ENCODE assay signal across 11 mouse cellular contexts in the genomic region with DNA sequence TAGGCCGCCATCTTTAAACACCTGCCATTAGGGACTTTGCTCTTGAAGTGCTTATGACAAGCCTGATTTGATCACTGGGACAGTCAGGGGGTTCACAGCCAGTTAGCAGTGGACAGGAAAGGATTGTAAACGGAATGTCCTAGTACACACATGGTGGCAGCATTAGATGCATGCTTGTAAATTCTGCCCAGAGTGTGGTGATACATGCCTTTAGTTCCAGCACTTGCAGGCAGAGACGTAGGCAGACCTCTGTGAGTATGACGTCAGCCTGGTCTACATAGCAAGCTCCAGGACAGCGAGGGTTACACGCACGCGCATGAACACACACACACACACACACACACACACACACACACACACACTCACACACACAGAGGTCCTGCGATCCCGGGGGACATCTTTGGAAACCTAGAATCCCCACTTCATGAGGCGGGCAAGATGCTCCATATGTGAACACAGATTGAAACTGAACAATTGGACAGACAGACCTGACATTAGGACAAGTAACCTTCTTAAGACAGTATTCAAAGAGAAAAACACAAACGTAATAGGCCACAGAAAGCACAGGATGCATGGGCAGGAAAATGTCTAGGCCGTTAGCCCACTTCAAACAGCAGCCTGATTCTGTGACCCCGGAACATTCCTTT. TPM values are rescaled to one million over a fixed set of nuclear protein-coding genes. Genes with fewer than 3 reads are reported as not detected.
DNase-seq lines count a peak whose midpoint lies in the region; ATAC-seq and TF ChIP-seq lines count a peak whose summit lies in the region.
"Had no signal": no experiment of that assay in that cellular context is flagged by ENCODE, and none has a peak within 500 bp of the region (broad histone marks: within the 10 kb centered on the region; RNA-seq: fewer than 3 reads in every experiment).

No protein-coding gene starts in this region.

- 0 out of 2 replicates have a peak overlapping the region, but pooled peaks have one; percentile 25 for H3K27ac ChIP-seq in forebrain, embryonic 12.5 days
- no peak overlapping the region for H3K27ac ChIP-seq in forebrain, embryonic 13.5 days
- H3K27ac ChIP-seq in neural tube, embryonic 15.5 days (replicated peaks) = peak overlapping the region; percentile 64; the same call in 1 of the 2 replicates
- H3K27ac ChIP-seq in bone marrow, adult 2 months (ENCODE audit: control insufficient read depth, insufficient read depth, low read depth, low read length, poor library complexity) = peak overlapping the region; percentile 7; the same call in 1 of the 2 replicates
- H3K27ac ChIP-seq: heart, embryonic 13.5 days; hindbrain, postnatal 0 days; neural tube, embryonic 12.5 days had no signal

- no peak for TF ChIP-seq POLR2A in bone marrow, adult 2 months (IDR thresholded peaks at IDR 0.05; ENCODE audit: borderline replicate concordance, control insufficient read depth, low read depth, low read length)

- TF ChIP-seq CTCF in bone marrow, adult 2 months (IDR thresholded peaks at IDR 0.05; ENCODE audit: control insufficient read depth, insufficient read depth, low read length) = no peak

- no peak overlapping the region for H3K4me2 ChIP-seq in forebrain, embryonic 12.5 days
- H3K4me2 ChIP-seq in forebrain, embryonic 13.5 days = no peak overlapping the region
- no peak overlapping the region for H3K4me2 ChIP-seq in neural tube, embryonic 15.5 days
- H3K4me2 ChIP-seq: heart, embryonic 13.5 days; neural tube, embryonic 12.5 days had no signal

- ATAC-seq in forebrain, embryonic 12.5 days (ENCODE audit: low FRiP score) = no peak
- ATAC-seq in forebrain, embryonic 13.5 days = no peak
- ATAC-seq in neural tube, embryonic 15.5 days (ENCODE audit: low FRiP score) = no peak
- ATAC-seq: hindbrain, postnatal 0 days had no signal

- H3K9me3 ChIP-seq in forebrain, embryonic 12.5 days = no peaks in the 10 kb centered on the region
- no peaks in the 10 kb centered on the region for H3K9me3 ChIP-seq in forebrain, embryonic 13.5 days (replicated peaks)
- no peaks in the 10 kb centered on the region for H3K9me3 ChIP-seq in neural tube, embryonic 15.5 days (replicated peaks)
- H3K9me3 ChIP-seq: heart, embryonic 13.5 days; neural tube, embryonic 12.5 days had no signal

- H3K36me3 ChIP-seq in forebrain, embryonic 12.5 days (replicated peaks) = no peaks in the 10 kb centered on the region; the same call in 1 of the 2 replicates
- no peaks in the 10 kb centered on the region for H3K36me3 ChIP-seq in forebrain, embryonic 13.5 days (ENCODE audit: poor library complexity, severe bottlenecking)
- no peaks in the 10 kb centered on the region for H3K36me3 ChIP-seq in neural tube, embryonic 15.5 days
- H3K36me3 ChIP-seq: heart, embryonic 13.5 days; neural tube, embryonic 12.5 days had no signal

- DNase-seq in neural tube, embryonic 10.5 days (ENCODE audit: extremely low spot score, low spot score) = no peak
- peak; percentile 89 for DNase-seq in naive thymus-derived CD4-positive, alpha-beta T cell, adult 2 months (ENCODE audit: low read depth)
- DNase-seq in urinary bladder, postnatal 14 days (ENCODE audit: low spot score) = no peak
- DNase-seq in right cerebral cortex, adult 18-20 months = no peak

- H3K27me3 ChIP-seq in forebrain, embryonic 12.5 days = no peaks in the 10 kb centered on the region
- no peaks in the 10 kb centered on the region for H3K27me3 ChIP-seq in forebrain, embryonic 13.5 days
- H3K27me3 ChIP-seq in neural tube, embryonic 15.5 days (replicated peaks) = no peaks in the 10 kb centered on the region
- H3K27me3 ChIP-seq: heart, embryonic 13.5 days; neural tube, embryonic 12.5 days had no signal

- H3K4me1 ChIP-seq in forebrain, embryonic 12.5 days = peaks cover 40% of the 10 kb centered on the region
- H3K4me1 ChIP-seq in forebrain, embryonic 13.5 days = peaks cover 33% of the 10 kb centered on the region
- peaks cover 38% of the 10 kb centered on the region for H3K4me1 ChIP-seq in neural tube, embryonic 15.5 days
- peaks cover 8% of the 10 kb centered on the region for H3K4me1 ChIP-seq in bone marrow, adult 2 months (ENCODE audit: control insufficient read depth, insufficient read depth, low read length)

- no peak overlapping the region for H3K4me3 ChIP-seq in forebrain, embryonic 12.5 days (replicated peaks)
- no peak overlapping the region for H3K4me3 ChIP-seq in forebrain, embryonic 13.5 days
- H3K4me3 ChIP-seq in neural tube, embryonic 15.5 days (replicated peaks) = no peak overlapping the region
- no peak overlapping the region for H3K4me3 ChIP-seq in bone marrow, adult 2 months (replicated peaks; ENCODE audit: control insufficient read depth, low read depth, low read length)
- H3K4me3 ChIP-seq: neural tube, embryonic 12.5 days had no signal

- no peak overlapping the region for H3K9ac ChIP-seq in forebrain, embryonic 12.5 days
- no peak overlapping the region for H3K9ac ChIP-seq in forebrain, embryonic 13.5 days
- no peak overlapping the region for H3K9ac ChIP-seq in neural tube, embryonic 15.5 days (replicated peaks)
- H3K9ac ChIP-seq: heart, embryonic 13.5 days; neural tube, embryonic 12.5 days had no signal

- WGBS in forebrain, embryonic 12.5 days = 84% methylated on average over 14 of the region's 14 CpGs
- WGBS in forebrain, embryonic 13.5 days = 88% methylated on average over 14 of the region's 14 CpGs
- WGBS in neural tube, embryonic 15.5 days = 80% methylated on average over 14 of the region's 14 CpGs
- WGBS in bone marrow, adult 2 months = 43% methylated on average over 14 of the region's 14 CpGs

RNA-seq across cellular contexts. Expression of a gene that starts 1.4 kb away (rescaled TPM):
- polyA plus RNA-seq in forebrain, embryonic 12.5 days (2016; fragmentation: Nextera tagmentation; extraction: Ambion mirVana) = 84.3 and 85.1 TPM in 2 replicates
- 59.2 and 61.2 TPM in 2 replicates for polyA plus RNA-seq in forebrain, embryonic 13.5 days (2015; fragmentation: Nextera tagmentation; extraction: Ambion mirVana)
- polyA plus RNA-seq in neural tube, embryonic 15.5 days (2015; fragmentation: Nextera tagmentation; extraction: Ambion mirVana) = 91.9 and 92.1 TPM in 2 replicates
- 7.0 and 22.1 TPM in 2 replicates for polyA plus RNA-seq in bone marrow, adult 2 months (2011; ENCODE audit: insufficient read depth, insufficient read length, low replicate concordance, missing spikeins)

RNA-seq across cellular contexts. Expression of a gene that starts 19.6 kb away (rescaled TPM):
- polyA plus RNA-seq in forebrain, embryonic 12.5 days (2016; fragmentation: Nextera tagmentation; extraction: Ambion mirVana) = 74.4 and 75.4 TPM in 2 replicates
- 52.3 and 55.1 TPM in 2 replicates for polyA plus RNA-seq in forebrain, embryonic 13.5 days (2015; fragmentation: Nextera tagmentation; extraction: Ambion mirVana)
- 56.2 and 70.3 TPM in 2 replicates for polyA plus RNA-seq in neural tube, embryonic 15.5 days (2015; fragmentation: Nextera tagmentation; extraction: Ambion mirVana)
- 70.5 and 89.6 TPM in 2 replicates for polyA plus RNA-seq in bone marrow, adult 2 months (2011; ENCODE audit: insufficient read depth, insufficient read length, low replicate concordance, missing spikeins)

RNA-seq across cellular contexts. Expression of a gene that starts 35.7 kb away (rescaled TPM):
- polyA plus RNA-seq in forebrain, embryonic 12.5 days (2016; fragmentation: Nextera tagmentation; extraction: Ambion mirVana) = 146 and 161 TPM in 2 replicates
- 55.0 and 73.2 TPM in 2 replicates for polyA plus RNA-seq in forebrain, embryonic 13.5 days (2015; fragmentation: Nextera tagmentation; extraction: Ambion mirVana)
- 106 and 118 TPM in 2 replicates for polyA plus RNA-seq in neural tube, embryonic 15.5 days (2015; fragmentation: Nextera tagmentation; extraction: Ambion mirVana)
- 49.9 and 75.2 TPM in 2 replicates for polyA plus RNA-seq in bone marrow, adult 2 months (2011; ENCODE audit: insufficient read depth, insufficient read length, low replicate concordance, missing spikeins)

RNA-seq across cellular contexts. Expression of a gene that starts 43.5 kb away (rescaled TPM):
- polyA plus RNA-seq in forebrain, embryonic 12.5 days (2016; fragmentation: Nextera tagmentation; extraction: Ambion mirVana) = 52.4 and 54.1 TPM in 2 replicates
- 47.9 and 51.6 TPM in 2 replicates for polyA plus RNA-seq in forebrain, embryonic 13.5 days (2015; fragmentation: Nextera tagmentation; extraction: Ambion mirVana)
- polyA plus RNA-seq in neural tube, embryonic 15.5 days (2015; fragmentation: Nextera tagmentation; extraction: Ambion mirVana) = 53.0 and 58.8 TPM in 2 replicates
- polyA plus RNA-seq in bone marrow, adult 2 months (2011; ENCODE audit: insufficient read depth, insufficient read length, low replicate concordance, missing spikeins) = 16.3 and 45.8 TPM in 2 replicates

RNA-seq across cellular contexts. Expression of a gene that starts 43.7 kb away (rescaled TPM):
- 20.6 and 21.6 TPM in 2 replicates for polyA plus RNA-seq in forebrain, embryonic 12.5 days (2016; fragmentation: Nextera tagmentation; extraction: Ambion mirVana)
- 24.5 and 26.3 TPM in 2 replicates for polyA plus RNA-seq in forebrain, embryonic 13.5 days (2015; fragmentation: Nextera tagmentation; extraction: Ambion mirVana)
- polyA plus RNA-seq in neural tube, embryonic 15.5 days (2015; fragmentation: Nextera tagmentation; extraction: Ambion mirVana) = 43.3 and 46.8 TPM in 2 replicates
- 22.9 and 33.3 TPM in 2 replicates for polyA plus RNA-seq in bone marrow, adult 2 months (2011; ENCODE audit: insufficient read depth, insufficient read length, low replicate concordance, missing spikeins)
